Mouse (Mus musculus) 3T3-L1 (cell line): ENCODE measurements around the gene Rabggtb.
"Not testable (repeated sequence)": the region's sequence is repeated elsewhere in the genome, so short reads cannot be mapped to it uniquely, and the experiment has no call there.

Source experiments
- DNase-seq: peaks from one replicate; pipeline ENCODE4 v3.0.0-alpha.2; 2015; ENCODE audit warnings: low read depth, low spot score

Rabggtb gene

GRCm38 (mm10) chr3:153864636-153865429 is 48.0 kb downstream of the Rabggtb start:
- DNase-seq = no peak

- DNase-seq = no peak
Observed at GRCm38 (mm10) chr3:153863816-153864215, 49.0 kb downstream of the Rabggtb start.

- not testable (repeated sequence) for DNase-seq
Observed at GRCm38 (mm10) chr3:153860392-153860791, 52.4 kb downstream of the Rabggtb start.

- no peak for DNase-seq
Observed at GRCm38 (mm10) chr3:153858350-153859001, 54.3 kb downstream of the Rabggtb start.
